Mouse (Mus musculus) heart, embryonic 11.5 days (tissue): ENCODE results near the gene Zfp451. TPM values are rescaled to one million over a fixed set of nuclear protein-coding genes. Genes with fewer than 3 reads are reported as not detected.
A peak's percentile ranks its signal among the peaks of the same experiment; 100 is the strongest.
"Not testable (repeated sequence)": the region's sequence is repeated elsewhere in the genome, so short reads cannot be mapped to it uniquely, and the experiment has no call there.

Source experiments
- ATAC-seq: fragments of 200-750 bp; cut with Nextera tagmentation; replicated peaks from 2 replicates; pipeline ENCODE4 v1.8.0; 2017; ENCODE audit warnings: moderate library complexity; ENCODE audit not compliant: insufficient number of reproducible peaks, low FRiP score, low TSS enrichment
- H3K27ac ChIP-seq: fragments of 300-500 bp; sonication (generic); 2 replicates; pipeline ENCODE4 v1.5.1; 2014; ENCODE audit warnings: mild to moderate bottlenecking, low read depth, low read length
- H3K27me3 ChIP-seq: fragments of 300-500 bp; sonication (generic); 2 replicates; pipeline ENCODE4 v1.6.1; 2014; ENCODE audit warnings: mild to moderate bottlenecking, low read length, mixed read lengths; ENCODE audit not compliant: control insufficient read depth, insufficient read depth
- H3K36me3 ChIP-seq: fragments of 300-500 bp; sonication (generic); 2 replicates; pipeline ENCODE4 v1.6.1; 2014; ENCODE audit warnings: mild to moderate bottlenecking, low read length, moderate library complexity, mixed read lengths; ENCODE audit not compliant: control insufficient read depth, insufficient read depth
- H3K4me1 ChIP-seq: fragments of 300-500 bp; sonication (generic); 2 replicates; pipeline ENCODE4 v1.6.1; 2014; ENCODE audit warnings: low read length; ENCODE audit not compliant: control insufficient read depth, insufficient read depth
- H3K4me2 ChIP-seq: fragments of 300-500 bp; sonication (generic); 2 replicates; pipeline ENCODE4 v1.6.1; 2014; ENCODE audit warnings: mild to moderate bottlenecking, moderate library complexity
- H3K4me3 ChIP-seq: fragments of 300-500 bp; sonication (generic); 2 replicates; pipeline ENCODE4 v1.5.1; 2014; ENCODE audit warnings: low read depth, low read length
- H3K9ac ChIP-seq: fragments of 300-500 bp; sonication (generic); 2 replicates; pipeline ENCODE4 v1.6.1; 2014; ENCODE audit warnings: mild to moderate bottlenecking, low read depth, low read length, moderate library complexity
- H3K9me3 ChIP-seq: fragments of 300-500 bp; sonication (generic); replicated peaks from 2 replicates; pipeline ENCODE4 v1.6.1; 2016; ENCODE audit warnings: low read length; ENCODE audit not compliant: control insufficient read depth
- WGBS: fragments of 180-500 bp; shearing (Covaris S2); extraction: QIAGEN DNeasy Blood & Tissue Kit; methylation state at CpG from one replicate; pipeline ENCODE4 v1.1.7; 2014; ENCODE audit not compliant: insufficient replicate concordance; 5-methylcytosine and 5-hydroxymethylcytosine counted together
- polyA plus RNA-seq: library from polyadenylated mRNA; unstranded; fragments of >200 nt; fragmentation: Nextera tagmentation; extraction: Ambion mirVana; gene quantifications from 2 replicates; pipeline ENCODE4 v1.2.1, GENCODE M21; 2014

Gene Zfp451
- polyA plus RNA-seq, 1 experiment from 2014 or later = 20.5 TPM

DNA sequence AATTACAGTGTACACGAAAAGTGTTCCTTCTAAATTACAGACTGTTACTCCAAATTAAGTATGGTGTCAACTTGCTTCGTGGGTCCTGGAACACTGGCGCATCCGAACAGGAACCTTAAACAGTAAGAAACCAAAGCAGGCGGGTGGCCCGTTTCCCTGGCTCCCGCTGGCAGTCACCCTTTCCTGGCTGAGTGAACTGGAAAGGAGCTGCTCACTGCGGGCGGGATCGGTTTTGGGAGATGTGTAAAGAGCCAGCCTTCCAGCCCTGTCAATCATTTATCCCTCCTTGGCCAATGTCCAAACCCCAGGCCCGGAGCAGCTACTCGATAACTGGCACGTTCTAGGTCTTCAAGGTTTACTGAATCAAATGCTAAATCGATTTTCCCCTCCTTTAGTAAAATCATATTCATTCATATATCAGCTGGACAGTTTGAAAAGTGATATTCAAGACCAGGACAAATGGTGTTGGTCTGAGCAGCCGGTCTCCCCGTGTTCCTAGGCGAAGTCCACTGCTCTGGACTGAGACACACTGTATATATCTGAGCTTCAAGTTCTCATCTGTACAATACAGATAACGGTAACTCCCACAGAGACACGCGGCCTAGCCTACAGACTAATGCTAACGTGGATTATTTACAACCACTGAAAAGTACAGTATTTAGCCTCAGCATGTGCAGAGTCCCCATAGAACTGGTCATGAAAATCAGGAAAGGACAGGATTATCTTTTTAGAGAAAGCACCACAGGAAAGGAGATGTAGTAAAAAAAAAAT is 59.2 kb downstream of the Zfp451 start:
- ATAC-seq = 0 out of 2 replicates have a peak, but pooled peaks have one; percentile 35
- no peaks in the 10 kb centered on the region; the same call in 1 of the 2 replicates for H3K36me3 ChIP-seq
- H3K9ac ChIP-seq = no peak overlapping the region
- H3K27me3 ChIP-seq = no peaks in the 10 kb centered on the region
- H3K9me3 ChIP-seq = no peaks in the 10 kb centered on the region
- 78% methylated on average over 21 of the region's 21 CpGs for WGBS
- H3K4me2 ChIP-seq = peak overlapping the region; percentile 79; the same call in 1 of the 2 replicates
- no peak overlapping the region for H3K4me3 ChIP-seq
- no peak overlapping the region for H3K27ac ChIP-seq
- peaks cover 11% of the 10 kb centered on the region for H3K4me1 ChIP-seq

DNA sequence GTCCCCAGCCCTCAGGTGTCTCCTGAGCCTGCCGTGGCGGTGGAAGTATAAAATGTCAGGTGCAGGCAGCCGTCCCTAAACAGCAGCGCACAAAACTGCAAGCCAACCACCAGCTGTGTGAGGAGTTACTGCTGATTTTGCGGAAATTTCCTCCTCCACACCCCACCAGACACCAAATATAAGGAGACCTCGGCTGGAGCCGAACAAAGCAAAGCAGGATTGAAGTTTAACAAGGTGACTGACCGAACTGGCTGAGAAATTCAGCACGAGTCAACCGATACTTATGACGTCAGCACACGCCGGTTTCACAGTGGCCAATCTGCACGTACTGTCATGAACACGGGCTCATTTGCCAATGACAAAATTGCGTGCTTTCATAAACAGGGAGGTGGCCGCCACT is 60.3 kb downstream of the Zfp451 start:
- no peak overlapping the region for H3K27ac ChIP-seq
- 91% methylated on average over 17 of the region's 17 CpGs for WGBS

DNA sequence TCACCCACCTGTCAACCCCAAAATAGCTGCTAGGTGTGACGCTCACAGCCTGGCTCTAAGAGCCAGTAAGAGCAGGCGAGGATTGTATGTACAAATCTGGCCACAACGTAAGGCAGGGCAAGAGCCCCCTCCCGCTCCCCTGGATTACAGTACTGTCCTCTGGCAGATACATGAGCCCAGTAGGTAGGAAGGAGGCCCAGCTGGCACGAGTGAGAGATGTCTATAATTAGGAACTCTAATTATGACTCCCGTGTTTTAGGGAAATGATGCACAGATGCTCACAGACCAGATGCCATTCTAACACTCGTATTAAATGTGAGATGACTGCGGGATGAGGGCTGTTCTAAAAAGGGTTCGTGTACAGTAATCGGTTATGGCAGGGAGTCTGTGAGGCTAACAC is 63.1 kb downstream of the Zfp451 start:
- H3K4me2 ChIP-seq = no peak overlapping the region
- peaks cover 4% of the 10 kb centered on the region for H3K36me3 ChIP-seq
- H3K9me3 ChIP-seq = no peaks in the 10 kb centered on the region
- WGBS = 84% methylated on average over 10 of the region's 10 CpGs
- no peak overlapping the region for H3K4me3 ChIP-seq
- no peak overlapping the region for H3K27ac ChIP-seq
- peaks cover 11% of the 10 kb centered on the region for H3K4me1 ChIP-seq
- ATAC-seq = no peak
- no peaks in the 10 kb centered on the region for H3K27me3 ChIP-seq
- no peak overlapping the region for H3K9ac ChIP-seq

More for the DNA sequence above, 60.3 kb downstream of the Zfp451 start:
- Histone ChIP-seq H3K9ac (no peak overlapping the region), H3K36me3 (no peaks in the 10 kb centered on the region; the same call in 1 of the 2 replicates), H3K9me3 (no peaks in the 10 kb centered on the region), H3K4me2 (no peak overlapping the region), H3K4me1 (peaks cover 11% of the 10 kb centered on the region), H3K4me3 (no peak overlapping the region), H3K27me3 (no peaks in the 10 kb centered on the region)
- ATAC-seq = no peak

DNA sequence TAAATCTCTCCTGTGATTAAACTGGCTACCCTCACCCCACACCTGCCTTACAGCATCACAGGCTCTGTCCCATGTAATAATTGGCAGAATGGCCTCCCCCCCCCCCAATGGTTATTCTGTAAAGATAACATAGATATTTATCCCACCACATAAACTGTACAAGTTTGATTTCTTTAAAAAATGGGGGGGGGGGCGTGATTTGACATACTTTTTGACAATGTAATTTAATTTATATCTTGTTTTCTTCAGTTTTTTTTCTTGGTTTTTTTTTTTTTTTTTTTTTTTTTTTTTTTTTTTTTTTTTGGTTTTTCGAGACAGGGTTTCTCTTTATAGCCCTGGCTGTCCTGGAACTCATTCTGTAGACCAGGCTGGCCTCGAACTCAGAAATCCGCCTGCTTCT is 64.7 kb downstream of the Zfp451 start:
- H3K4me3 ChIP-seq, H3K27ac ChIP-seq, H3K4me2 ChIP-seq, H3K27me3 ChIP-seq, H3K4me1 ChIP-seq, H3K9ac ChIP-seq, H3K9me3 ChIP-seq, ATAC-seq: not testable (repeated sequence)
- WGBS = 80% methylated on average over 4 of the region's 4 CpGs
- H3K36me3 ChIP-seq = peaks cover 15% of the 10 kb centered on the region

DNA sequence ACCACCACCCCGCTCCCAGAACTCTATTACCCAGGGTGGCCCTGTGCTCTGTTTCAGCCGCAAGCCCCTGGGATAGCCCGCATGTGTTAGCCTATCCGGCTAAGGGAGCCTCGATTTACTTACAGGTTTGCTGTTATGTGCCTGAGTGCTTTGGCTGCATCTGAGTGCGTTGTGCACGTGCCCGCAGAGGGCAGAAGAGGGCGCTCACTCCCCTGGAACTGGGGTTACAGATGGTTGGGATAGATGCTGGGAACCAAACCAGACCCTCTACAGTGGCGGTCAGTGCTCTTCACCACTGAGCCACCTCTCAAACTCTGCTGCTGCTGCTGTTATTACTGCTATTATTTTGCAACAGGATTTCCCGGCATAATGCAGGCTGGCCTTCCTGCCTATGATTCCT is 65.3 kb downstream of the Zfp451 start:
- Histone ChIP-seq H3K9me3 (no peaks in the 10 kb centered on the region), H3K36me3 (peaks cover 15% of the 10 kb centered on the region), H3K27ac (no peak overlapping the region), H3K4me3 (no peak overlapping the region), H3K27me3 (no peaks in the 10 kb centered on the region), H3K4me1 (peaks cover 3% of the 10 kb centered on the region; the same call in 1 of the 2 replicates), H3K9ac (no peak overlapping the region), H3K4me2 (no peak overlapping the region)
- 93% methylated on average over 11 of the region's 11 CpGs for WGBS
- ATAC-seq = no peak

DNA sequence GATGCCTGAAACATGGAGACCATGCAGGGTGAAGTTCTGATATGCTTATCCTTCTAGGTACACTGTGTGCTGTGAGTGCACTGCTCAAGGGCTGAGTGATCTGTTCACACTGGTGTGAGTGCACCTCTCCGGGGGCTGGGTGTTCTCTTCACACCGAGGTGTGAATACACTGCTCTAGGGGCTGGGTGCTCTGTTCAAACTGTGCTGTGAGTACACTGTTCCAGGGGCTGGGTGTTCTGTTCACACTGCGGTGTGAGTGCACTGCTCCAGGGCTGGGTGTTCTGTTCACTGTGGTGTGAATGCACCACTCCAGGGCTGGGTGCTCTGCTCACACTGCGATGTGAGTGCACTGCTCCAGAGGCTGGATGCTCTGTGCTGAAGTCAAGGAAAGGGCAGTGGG is 68.5 kb downstream of the Zfp451 start:
- no peak overlapping the region for H3K27ac ChIP-seq
- peaks cover 15% of the 10 kb centered on the region for H3K36me3 ChIP-seq
- H3K9ac ChIP-seq = no peak overlapping the region
- 85% methylated on average over 4 of the region's 4 CpGs for WGBS
- no peak overlapping the region for H3K4me2 ChIP-seq
- H3K4me1 ChIP-seq = no peaks in the 10 kb centered on the region
- no peaks in the 10 kb centered on the region for H3K27me3 ChIP-seq
- no peak for ATAC-seq
- H3K9me3 ChIP-seq = no peaks in the 10 kb centered on the region
- no peak overlapping the region for H3K4me3 ChIP-seq

DNA sequence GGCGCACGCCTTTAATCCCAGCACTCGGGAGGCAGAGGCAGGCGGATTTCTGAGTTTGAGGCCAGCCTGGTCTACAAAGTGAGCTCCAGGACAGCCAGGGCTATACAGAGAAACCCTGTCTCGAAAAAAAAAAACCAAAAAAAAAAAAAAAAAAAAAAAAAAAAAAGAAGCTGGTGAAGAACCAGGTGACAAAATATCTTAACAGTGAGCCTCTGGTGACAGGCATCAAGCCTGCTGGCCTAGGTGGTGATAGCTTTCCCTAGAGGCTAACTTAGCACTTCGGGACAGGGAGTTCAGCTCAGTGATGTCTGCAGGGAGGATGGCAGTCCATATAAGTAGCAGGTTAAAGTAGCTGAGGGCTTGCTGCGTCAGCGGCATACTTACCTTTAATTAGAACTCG is 69.6 kb downstream of the Zfp451 start:
- not testable (repeated sequence) for H3K4me2 ChIP-seq, H3K27me3 ChIP-seq, H3K4me1 ChIP-seq, H3K9me3 ChIP-seq, H3K4me3 ChIP-seq, ATAC-seq, H3K9ac ChIP-seq, H3K27ac ChIP-seq
- H3K36me3 ChIP-seq = peaks cover 15% of the 10 kb centered on the region
- WGBS = 90% methylated on average over 8 of the region's 9 CpGs

DNA sequence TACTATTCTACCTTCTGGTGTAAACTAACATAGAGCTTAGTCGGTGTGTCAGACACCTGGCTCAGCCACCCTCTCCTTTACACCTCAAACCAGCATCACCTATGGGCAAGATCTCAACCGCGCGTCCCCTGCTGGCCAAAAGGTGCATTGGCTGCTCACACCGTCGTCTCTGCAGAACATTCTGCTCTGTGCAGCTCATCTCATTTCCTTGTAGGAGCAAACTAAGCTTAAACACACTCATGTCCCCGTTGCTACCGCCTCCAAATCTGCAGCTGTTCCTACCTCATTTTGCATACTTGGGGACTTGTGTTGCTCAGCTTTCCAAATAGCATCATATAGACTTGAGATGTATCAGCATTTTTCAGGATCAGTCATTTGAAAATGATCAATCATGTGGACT is 71.5 kb downstream of the Zfp451 start:
- WGBS = 17% methylated on average over 8 of the region's 8 CpGs
- Histone ChIP-seq H3K27ac (no peak overlapping the region), H3K9me3 (no peaks in the 10 kb centered on the region), H3K4me3 (no peak overlapping the region), H3K36me3 (peaks cover 13% of the 10 kb centered on the region), H3K4me2 (no peak overlapping the region), H3K9ac (no peak overlapping the region), H3K4me1 (no peaks in the 10 kb centered on the region), H3K27me3 (no peaks in the 10 kb centered on the region)
- no peak for ATAC-seq

DNA sequence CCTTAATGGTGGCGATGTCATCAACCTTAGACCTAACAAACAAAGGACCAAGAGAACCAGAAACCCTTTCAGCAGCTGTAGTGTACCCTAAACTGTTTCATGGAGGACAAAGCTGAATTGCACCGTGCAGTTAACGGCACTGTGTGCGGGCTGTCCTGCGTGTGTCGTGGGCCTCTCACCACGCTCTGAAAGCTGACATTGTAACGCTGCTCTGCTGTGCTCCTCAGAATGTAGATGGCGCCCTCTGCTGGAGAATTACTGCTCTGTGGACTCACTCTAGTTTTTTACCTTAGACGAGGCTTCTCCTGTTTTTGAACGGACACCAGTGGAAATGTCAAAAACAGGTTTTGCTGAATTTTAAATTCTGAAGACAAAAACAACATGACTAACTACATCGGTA is 75.1 kb downstream of the Zfp451 start:
- H3K27me3 ChIP-seq = no peaks in the 10 kb centered on the region
- peaks cover 7% of the 10 kb centered on the region for H3K36me3 ChIP-seq
- no peak overlapping the region for H3K4me3 ChIP-seq
- no peak overlapping the region for H3K9ac ChIP-seq
- peak; percentile 78; the same call in 1 of the 2 replicates for ATAC-seq
- no peak overlapping the region for H3K4me2 ChIP-seq
- WGBS = 39% methylated on average over 12 of the region's 12 CpGs
- no peaks in the 10 kb centered on the region for H3K9me3 ChIP-seq
- H3K27ac ChIP-seq = no peak overlapping the region
- H3K4me1 ChIP-seq = no peaks in the 10 kb centered on the region
